Mouse (Mus musculus): Measurements from ENCODE around the gene Gm960.

Gene Gm960

GRCm38 (mm10) chr19:4625829-4626535 lies 72.5 kb downstream of the Gm960 start:
- in situ Hi-C loops (cut with MboI; ENCODE audit: unreplicated experiment in 2 of 2): loop anchor here (5.0 to 10.0 kb wide), 3 partner anchors 129 to 376 kb away; partner anchors contain the start of gene 2010003K11Rik (in 2 of the 2)

- in situ Hi-C loops (cut with MboI; ENCODE audit: unreplicated experiment in 2 of 2): loop anchor here (5.0 to 10.0 kb wide), 3 partner anchors 128 to 377 kb away; partner anchors contain the start of gene 2010003K11Rik (in 2 of the 2)
These were observed 73.2 kb downstream of the Gm960 start, which contains the start of gene Rce1 for GRCm38 (mm10) chr19:4625179-4625828. Gene Rce1 (minus strand): TSS chr19:4625641.

GRCm38 (mm10) chr19:4624406-4625178 lies 73.9 kb downstream of the Gm960 start:
- in situ Hi-C loops (cut with MboI; ENCODE audit: unreplicated experiment in 2 of 2): loop anchor here (5.0 to 10.0 kb wide), 3 partner anchors 127 to 378 kb away; partner anchors contain the start of gene 2010003K11Rik (in 2 of the 2)

- in situ Hi-C loops (cut with MboI; ENCODE audit: unreplicated experiment in 2 of 2): loop anchor here in 1 of 2 experiments (10.0 kb wide), 1 partner anchor 129 kb away; the partner anchor contains the start of gene 2010003K11Rik
These were observed 74.5 kb downstream of the Gm960 start for GRCm38 (mm10) chr19:4624006-4624405.

DNA sequence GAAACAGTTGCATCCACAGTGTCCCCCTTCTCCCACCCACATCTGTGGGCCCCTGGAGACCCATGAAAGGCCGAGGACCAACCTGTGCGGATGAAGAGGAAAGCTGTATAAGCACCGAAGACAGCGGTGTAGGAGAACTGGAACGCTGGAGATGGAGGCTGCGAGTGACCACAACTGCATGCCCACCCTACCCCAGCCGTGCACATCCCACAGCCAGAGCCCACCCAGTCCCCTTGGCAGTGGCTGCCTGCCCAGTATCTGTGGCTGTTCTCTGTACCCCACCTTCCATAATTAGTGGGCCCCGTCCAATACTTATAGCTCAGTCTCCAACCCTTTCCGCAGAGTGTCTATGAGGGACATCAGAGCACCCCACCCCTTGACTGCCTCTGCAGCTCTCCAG lies 75.0 kb downstream of the Gm960 start:
- in situ Hi-C loops (cut with MboI; ENCODE audit: unreplicated experiment in 2 of 2): loop anchor here in 1 of 2 experiments (10.0 kb wide), 1 partner anchor 129 kb away; the partner anchor contains the start of gene 2010003K11Rik

GRCm38 (mm10) chr19:4622780-4623179 lies 75.7 kb downstream of the Gm960 start:
- in situ Hi-C loops (cut with MboI; ENCODE audit: unreplicated experiment in 2 of 2): loop anchor here in 1 of 2 experiments (10.0 kb wide), 1 partner anchor 128 kb away; the partner anchor contains the start of gene 2010003K11Rik

DNA sequence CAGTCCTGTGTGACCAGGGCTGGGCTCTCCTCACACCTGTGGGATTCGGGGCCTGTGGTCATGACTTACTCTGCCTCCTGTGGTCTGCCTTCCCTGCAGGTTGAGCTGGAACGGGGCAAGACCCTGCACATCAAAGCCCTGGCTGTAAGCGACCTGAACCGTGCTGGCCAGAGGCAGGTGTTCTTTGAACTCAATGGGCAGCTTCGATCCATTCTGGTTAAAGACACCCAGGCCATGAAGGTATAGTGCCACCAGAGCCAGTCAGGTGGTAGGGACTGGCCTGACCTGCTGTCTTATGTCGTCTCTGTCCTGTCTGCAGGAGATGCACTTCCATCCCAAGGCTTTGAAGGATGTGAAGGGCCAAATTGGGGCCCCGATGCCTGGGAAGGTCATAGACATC lies 77.7 kb downstream of the Gm960 start:
- in situ Hi-C loops (cut with MboI; ENCODE audit: unreplicated experiment in 2 of 2): loop anchor here in 1 of 2 experiments (10.0 kb wide), 1 partner anchor 126 kb away; the partner anchor contains the start of gene 2010003K11Rik

DNA sequence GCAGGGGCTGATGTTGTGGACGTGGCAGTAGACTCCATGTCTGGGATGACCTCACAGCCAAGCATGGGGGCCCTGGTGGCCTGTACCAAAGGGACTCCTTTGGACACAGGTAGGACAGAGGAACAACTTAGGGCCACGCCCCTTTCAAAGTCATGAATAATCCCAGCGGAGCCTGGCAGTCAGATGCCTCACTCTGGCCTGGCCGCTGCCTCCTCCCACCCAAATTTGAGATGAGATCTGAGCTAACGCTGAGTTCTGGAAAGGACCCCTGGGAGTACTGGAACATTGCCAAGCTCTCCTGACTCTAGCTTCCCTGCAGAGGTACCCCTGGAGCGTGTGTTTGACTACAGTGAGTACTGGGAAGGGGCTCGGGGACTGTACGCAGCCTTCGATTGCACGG lies 79.0 kb downstream of the Gm960 start:
- in situ Hi-C loops (cut with MboI; ENCODE audit: unreplicated experiment in 2 of 2): no loop called here

GRCm38 (mm10) chr19:4618183-4618582 lies 80.3 kb downstream of the Gm960 start:
- in situ Hi-C loops (cut with MboI; ENCODE audit: unreplicated experiment in 2 of 2): no loop called here

GRCm38 (mm10) chr19:4616546-4616945 lies 81.9 kb downstream of the Gm960 start:
- in situ Hi-C loops (cut with MboI; ENCODE audit: unreplicated experiment in 2 of 2): no loop called here

DNA sequence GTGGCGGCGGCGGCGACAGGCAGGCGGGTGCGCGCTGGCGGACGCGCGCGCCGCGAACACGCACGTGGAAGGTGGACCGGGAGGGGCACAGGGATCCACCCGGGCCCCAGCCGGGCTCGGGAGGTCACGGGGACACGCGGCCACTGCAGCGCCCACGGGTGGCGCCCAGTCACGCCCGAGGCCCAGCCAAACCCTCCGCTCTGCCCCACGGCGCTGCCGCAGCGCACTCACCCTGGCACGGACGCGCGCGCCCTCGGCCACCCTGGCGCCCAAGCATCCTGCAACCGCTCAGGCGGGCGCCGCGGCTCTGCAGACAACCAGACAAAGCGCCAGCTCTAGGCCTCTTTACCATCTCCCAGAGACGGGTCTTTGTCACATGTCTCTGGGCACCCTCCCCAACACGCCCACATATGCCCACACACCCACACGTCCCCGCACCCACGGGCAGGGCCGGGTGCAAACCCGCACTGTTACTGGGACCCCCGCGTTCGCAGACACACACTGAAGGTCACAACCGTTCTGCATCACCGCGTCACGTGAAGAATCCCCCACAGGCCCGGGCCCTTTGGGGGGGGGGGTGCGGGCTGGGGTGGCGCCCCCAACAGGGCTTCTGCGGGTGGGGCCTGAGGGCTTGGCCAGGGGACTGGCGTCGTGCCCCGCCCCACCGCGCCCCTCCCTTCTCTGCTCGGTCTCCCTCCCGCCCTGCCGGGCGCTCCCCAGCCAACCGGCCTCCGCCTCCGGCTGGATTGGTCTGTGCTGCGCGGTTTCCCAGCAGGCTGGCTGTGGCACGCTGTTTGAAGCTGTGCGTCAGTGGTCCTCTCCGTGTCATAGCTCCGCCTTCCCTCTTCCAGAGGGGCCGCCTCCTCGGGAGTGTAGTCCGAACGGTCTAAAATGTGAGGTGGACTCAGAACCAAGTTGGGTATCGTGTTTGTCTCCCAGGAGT lies 83.0 kb downstream of the Gm960 start, which contains the start of gene Lrfn4:
Lrfn4 (minus strand) TSS at position 517 of the 943 bp plus-strand sequence.
- in situ Hi-C loops (cut with MboI; ENCODE audit: unreplicated experiment in 2 of 2): no loop called here

GRCm38 (mm10) chr19:4614305-4615150 lies 83.9 kb downstream of the Gm960 start:
- in situ Hi-C loops (cut with MboI; ENCODE audit: unreplicated experiment in 2 of 2): no loop called here

DNA sequence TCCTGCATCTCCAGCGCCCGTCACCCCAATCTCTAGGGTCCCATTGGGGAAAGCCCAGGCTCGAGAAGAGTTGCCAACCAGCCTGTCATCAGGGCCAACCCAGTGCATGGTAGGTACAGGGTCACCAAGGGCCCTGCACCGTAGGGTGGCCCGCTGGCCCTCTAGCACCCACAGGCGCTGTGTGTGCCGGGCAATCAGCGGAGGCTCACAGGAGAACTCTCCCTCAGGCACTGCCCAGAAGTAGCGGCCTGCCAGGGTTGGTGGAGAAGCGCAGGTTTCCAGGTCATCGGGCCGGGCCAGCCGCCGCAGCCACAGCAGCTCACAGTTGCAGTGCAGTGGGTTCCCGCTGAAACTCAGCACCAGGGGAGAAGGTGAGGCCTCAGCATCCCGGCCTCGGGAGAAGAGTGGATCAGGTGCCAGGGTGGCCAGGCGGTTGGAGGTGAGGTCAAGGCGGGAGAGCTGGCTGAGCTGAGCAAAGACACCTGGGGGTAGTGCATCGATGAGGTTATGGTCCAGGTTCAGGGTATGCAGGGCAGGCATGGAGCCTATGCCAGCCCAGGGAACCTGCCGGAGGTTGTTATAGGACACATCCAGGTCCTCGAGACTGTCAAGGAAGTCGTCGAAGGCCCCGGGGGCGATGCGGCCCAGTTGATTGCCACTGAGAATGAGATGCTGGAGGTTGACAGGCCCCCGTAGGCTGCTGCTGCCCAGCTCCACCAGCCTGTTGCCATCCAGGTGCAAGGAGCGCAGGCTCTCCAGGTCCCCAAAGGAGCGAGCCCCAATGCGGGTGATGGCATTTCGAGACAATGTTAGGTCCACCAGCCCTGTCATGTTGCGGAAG lies 84.8 kb downstream of the Gm960 start:
- in situ Hi-C loops (cut with MboI; ENCODE audit: unreplicated experiment in 2 of 2): no loop called here

GRCm38 (mm10) chr19:4612181-4612961 lies 86.1 kb downstream of the Gm960 start:
- in situ Hi-C loops (cut with MboI; ENCODE audit: unreplicated experiment in 2 of 2): no loop called here

GRCm38 (mm10) chr19:4610109-4610508 lies 88.4 kb downstream of the Gm960 start:
- in situ Hi-C loops (cut with MboI; ENCODE audit: unreplicated experiment in 2 of 2): no loop called here

DNA sequence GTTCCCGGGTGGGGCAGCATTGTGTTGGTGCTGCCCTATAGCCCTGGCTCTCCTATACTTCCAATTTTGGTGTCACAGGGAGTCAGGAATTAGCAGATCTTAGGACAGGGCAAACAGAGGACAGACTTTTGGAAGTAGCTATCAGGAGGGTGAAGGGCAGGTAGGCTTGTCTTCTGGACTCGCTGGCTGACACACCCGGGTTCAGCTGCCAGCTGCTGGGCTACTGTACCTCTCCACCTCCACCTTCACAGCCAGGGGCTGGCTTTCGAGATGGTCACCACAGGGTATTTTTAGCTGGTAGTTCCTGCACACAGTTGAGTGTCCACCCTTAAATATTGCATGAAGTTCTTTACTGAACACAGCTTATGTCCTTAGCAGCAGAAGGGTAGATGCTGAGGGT lies 90.0 kb downstream of the Gm960 start:
- in situ Hi-C loops (cut with MboI; ENCODE audit: unreplicated experiment in 2 of 2): no loop called here

DNA sequence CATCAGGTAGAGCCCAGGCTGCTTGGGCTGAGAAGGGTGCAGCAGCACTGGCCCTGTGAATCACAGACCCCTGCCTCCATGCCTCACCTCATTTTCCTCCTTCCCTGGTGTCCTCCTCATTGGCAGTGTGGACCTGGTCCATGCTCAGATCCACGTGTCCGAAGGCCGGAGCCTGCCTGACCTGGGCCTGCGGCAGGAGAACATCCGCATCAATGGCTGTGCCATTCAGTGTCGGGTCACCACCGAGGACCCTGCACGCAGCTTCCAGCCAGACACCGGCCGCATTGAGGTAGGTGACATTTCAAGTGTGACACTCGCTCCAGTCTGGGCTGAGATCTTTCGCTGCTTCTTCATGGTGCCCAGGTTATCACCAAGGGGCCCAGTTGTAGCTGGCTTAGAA lies 91.1 kb downstream of the Gm960 start:
- in situ Hi-C loops (cut with MboI; ENCODE audit: unreplicated experiment in 2 of 2): no loop called here
